Mouse (Mus musculus) ES-E14 (cell line): ENCODE measurements around the gene Eci1.

Source experiments
- CHD2 ChIP-seq: IDR thresholded peaks from 2 replicates; pipeline ENCODE4 v1.6.1; 2014; ENCODE audit warnings: mild to moderate bottlenecking, low read depth, low read length, inconsistent platforms
- HCFC1 ChIP-seq: IDR thresholded peaks from 2 replicates; pipeline ENCODE4 v1.6.1; 2012; ENCODE audit warnings: low read length, inconsistent platforms, borderline replicate concordance; ENCODE audit not compliant: insufficient read depth
- ZNF384 ChIP-seq: IDR thresholded peaks from 2 replicates; pipeline ENCODE4 v1.6.1; 2012; ENCODE audit warnings: low read depth, low read length, inconsistent platforms

GRCm38 (mm10) chr17:24468636-24469246, 42.3 kb downstream of the Eci1 start:
- no peak for TF ChIP-seq ZNF384
- no peak for TF ChIP-seq CHD2
- TF ChIP-seq HCFC1 = no peak
